Mouse (Mus musculus) ES-Bruce4 (cell line): ENCODE results near the gene Cd247.

Experiments
- EP300 ChIP-seq: IDR thresholded peaks from 2 replicates; pipeline ENCODE4 v1.6.1; 2011; ENCODE audit warnings: low read depth, low read length; ENCODE audit not compliant: insufficient read depth
- POLR2A ChIP-seq: IDR thresholded peaks from one replicate; pipeline ENCODE4 v1.8.1; 2011; ENCODE audit warnings: low read length; ENCODE audit not compliant: insufficient read depth

DNA sequence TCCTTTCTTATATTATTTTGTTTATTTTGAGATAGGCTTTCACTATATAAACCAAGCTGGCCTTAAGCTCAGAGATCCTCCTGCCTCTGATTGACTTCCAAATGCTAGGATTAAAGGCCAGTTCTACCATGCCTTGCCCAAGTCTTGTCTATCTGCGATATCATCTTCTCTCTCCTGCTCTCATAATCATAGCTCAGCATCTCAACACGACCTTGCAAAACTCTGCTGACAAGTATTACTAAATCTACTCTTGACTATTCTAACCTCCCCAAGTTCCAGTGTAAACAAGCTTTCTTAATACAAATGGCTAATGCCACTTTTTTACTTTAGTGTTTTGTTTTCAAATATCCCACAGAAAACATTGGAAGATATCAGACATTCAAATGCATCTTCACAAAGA, 119.7 kb downstream of the Cd247 start:
- no peak for TF ChIP-seq POLR2A
- TF ChIP-seq EP300 = no peak
